Mouse (Mus musculus) testis, adult 2 months (tissue): ENCODE results near the gene Dcaf15.

Experiments
- CTCF ChIP-seq: fragments of 200-500 bp; IDR thresholded peaks from 2 replicates; pipeline ENCODE4 v1.5.1; 2012; ENCODE audit warnings: low read depth, mild to moderate bottlenecking, inconsistent platforms, low read length, moderate library complexity; ENCODE audit not compliant: control insufficient read depth, insufficient read depth, insufficient replicate concordance
- POLR2A ChIP-seq: fragments of 200-500 bp; IDR thresholded peaks from 2 replicates; pipeline ENCODE4 v1.6.1; 2012; ENCODE audit warnings: low read depth, mild to moderate bottlenecking, inconsistent platforms, low read length, moderate library complexity; ENCODE audit not compliant: control insufficient read depth

DNA sequence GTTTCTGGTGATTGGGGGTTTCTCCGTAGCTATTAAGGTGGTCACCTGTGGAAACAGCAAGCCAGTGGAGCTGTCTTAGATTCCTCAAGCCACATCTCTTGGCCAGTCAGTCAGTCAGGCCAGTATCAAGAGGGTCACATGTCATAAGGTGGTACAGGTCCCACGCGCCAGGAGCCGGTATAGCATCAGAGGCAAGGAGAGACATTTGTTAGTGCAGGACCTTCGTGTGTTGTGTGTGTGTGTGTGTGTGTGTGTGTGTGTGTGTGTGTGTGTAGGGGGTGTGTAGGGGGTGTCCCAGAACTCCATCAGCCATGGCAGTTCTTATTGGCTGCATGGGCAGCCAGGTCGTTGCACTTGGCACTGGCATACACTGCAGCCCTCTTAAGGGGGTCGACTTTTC lies 36.7 kb downstream of the Dcaf15 start:
- TF ChIP-seq POLR2A = no peak
- TF ChIP-seq CTCF = no peak
